25 mouse cellular contexts compared by ENCODE assay signal in genomic region chr2:165009581-165009980, GRCm38 (mm10). TPM values are rescaled to one million over a fixed set of nuclear protein-coding genes. Genes with fewer than 3 reads are reported as not detected.
DNase-seq lines count a peak whose midpoint lies in the region; ATAC-seq lines count a peak whose summit lies in the region.
"Had no signal": no experiment of that assay in that cellular context is flagged by ENCODE, and none has a peak within 500 bp of the region (broad histone marks: within the 10 kb centered on the region; RNA-seq: fewer than 3 reads in every experiment).

No protein-coding gene starts in this region.

- H3K4me1 ChIP-seq in liver, embryonic 16.5 days (ENCODE audit: control insufficient read depth, low read depth, low read length): no peaks in the 10 kb centered on the region; the same call in none of the 2 replicates
- peaks cover 5% of the 10 kb centered on the region; the same call in 1 of the 2 replicates for H3K4me1 ChIP-seq in liver, embryonic 12.5 days
- H3K4me1 ChIP-seq: embryonic facial prominence, embryonic 10.5 days; embryonic facial prominence, embryonic 15.5 days; forebrain, embryonic 12.5 days; limb, embryonic 13.5 days; midbrain, embryonic 10.5 days had no signal

- no peak overlapping the region for H3K27ac ChIP-seq in liver, embryonic 16.5 days (ENCODE audit: low read length)
- no peak overlapping the region for H3K27ac ChIP-seq in liver, embryonic 12.5 days
- H3K27ac ChIP-seq: embryonic facial prominence, embryonic 10.5 days; embryonic facial prominence, embryonic 15.5 days; forebrain, embryonic 12.5 days; kidney, postnatal 0 days; limb, embryonic 13.5 days; liver, embryonic 14.5 days; midbrain, embryonic 10.5 days had no signal

- peaks cover 31% of the 10 kb centered on the region for H3K36me3 ChIP-seq in liver, embryonic 16.5 days (ENCODE audit: control insufficient read depth, insufficient read depth)
- H3K36me3 ChIP-seq in liver, embryonic 12.5 days: peaks cover 88% of the 10 kb centered on the region

- DNase-seq in adrenal gland, adult (ENCODE audit: inconsistent age in 2 of 2, low spot score in 1 of 2): peak; percentile 66 to 90
- DNase-seq in adrenal gland, postnatal 25 days: no peak
- DNase-seq in kidney, adult 8-10 months: peak; percentile 67 to 75
- no peak for DNase-seq in kidney, postnatal 4 days
- no peak for DNase-seq in spleen, postnatal 36 days (ENCODE audit: low spot score in 2 of 2)
- DNase-seq: cerebellum, adult 2 months; cerebellum, postnatal 25 days; gastrocnemius, postnatal 10 days; lung, embryonic 14.5 days; lung, postnatal 14 days; right cerebral cortex, postnatal 25 days; thymus, postnatal 14 days had no signal

- no peak overlapping the region for H3K4me2 ChIP-seq in liver, embryonic 16.5 days (ENCODE audit: low read depth, low read length)
- H3K4me2 ChIP-seq in liver, embryonic 12.5 days: no peak overlapping the region
- H3K4me2 ChIP-seq: embryonic facial prominence, embryonic 15.5 days; forebrain, embryonic 12.5 days; limb, embryonic 13.5 days; lung, embryonic 14.5 days had no signal

- H3K9me3 ChIP-seq in liver, embryonic 16.5 days (replicated peaks; ENCODE audit: control insufficient read depth, low read length): no peaks in the 10 kb centered on the region
- no peaks in the 10 kb centered on the region for H3K9me3 ChIP-seq in liver, embryonic 12.5 days (replicated peaks)
- H3K9me3 ChIP-seq: embryonic facial prominence, embryonic 10.5 days; embryonic facial prominence, embryonic 15.5 days; forebrain, embryonic 12.5 days; G1E; limb, embryonic 13.5 days; midbrain, embryonic 10.5 days had no signal

- H3K4me3 ChIP-seq in liver, embryonic 16.5 days (ENCODE audit: low read depth, low read length): no peak overlapping the region
- H3K4me3 ChIP-seq in liver, embryonic 12.5 days: no peak overlapping the region
- H3K4me3 ChIP-seq: embryonic facial prominence, embryonic 10.5 days; embryonic facial prominence, embryonic 15.5 days; forebrain, embryonic 12.5 days; limb, embryonic 13.5 days; midbrain, embryonic 10.5 days had no signal

- no peaks in the 10 kb centered on the region for H3K27me3 ChIP-seq in liver, embryonic 16.5 days (ENCODE audit: control insufficient read depth, insufficient read depth, low read depth, low read length)
- H3K27me3 ChIP-seq in liver, embryonic 12.5 days (replicated peaks): no peaks in the 10 kb centered on the region
- H3K27me3 ChIP-seq: embryonic facial prominence, embryonic 15.5 days; forebrain, embryonic 12.5 days; limb, embryonic 13.5 days; Patski had no signal

- 70% methylated on average over 2 of the region's 2 CpGs for WGBS in liver, embryonic 16.5 days (ENCODE audit: insufficient replicate concordance)
- WGBS in liver, embryonic 12.5 days (ENCODE audit: insufficient replicate concordance): 73% methylated on average over 2 of the region's 2 CpGs

- peak; percentile 46; the same call in 1 of the 2 replicates for ATAC-seq in liver, embryonic 16.5 days (ENCODE audit: low read depth)
- no peak for ATAC-seq in liver, embryonic 12.5 days
- ATAC-seq: hindbrain, embryonic 16.5 days; midbrain, embryonic 16.5 days; Patski had no signal

- H3K9ac ChIP-seq in liver, embryonic 16.5 days (ENCODE audit: low read depth, low read length): no peak overlapping the region
- H3K9ac ChIP-seq in liver, embryonic 12.5 days: no peak overlapping the region
- H3K9ac ChIP-seq: embryonic facial prominence, embryonic 15.5 days; forebrain, embryonic 12.5 days; limb, embryonic 13.5 days; liver, embryonic 14.5 days; lung, embryonic 14.5 days had no signal

RNA-seq across cellular contexts. Expression of gene Ncoa5, which starts 25.1 kb away (rescaled TPM):
- 34.1 and 46.2 TPM in 2 replicates for total RNA-seq in adrenal gland, postnatal 25 days (2021)
- polyA plus RNA-seq in liver, embryonic 16.5 days (2015; fragmentation: Nextera tagmentation; extraction: Ambion mirVana): 14.2 and 15.3 TPM in 2 replicates
- 33.2 and 34.4 TPM in 2 replicates for polyA plus RNA-seq in liver, embryonic 12.5 days (2016; fragmentation: Nextera tagmentation; extraction: Ambion mirVana)

RNA-seq across cellular contexts. Expression of gene Cd40, which starts 45.8 kb away (rescaled TPM):
- 2.1 and 3.9 TPM in 2 replicates for total RNA-seq in adrenal gland, postnatal 25 days (2021)
- 2.6 and 3.0 TPM in 2 replicates for polyA plus RNA-seq in liver, embryonic 16.5 days (2015; fragmentation: Nextera tagmentation; extraction: Ambion mirVana)
- 3.2 and 3.9 TPM in 2 replicates for polyA plus RNA-seq in liver, embryonic 12.5 days (2016; fragmentation: Nextera tagmentation; extraction: Ambion mirVana)
- polyA plus RNA-seq: G1E had no signal

RNA-seq across cellular contexts. Expression of gene Slc12a5, which starts 49.0 kb away (rescaled TPM):
- 7.2 and 10.6 TPM in 2 replicates for total RNA-seq in adrenal gland, postnatal 25 days (2021)
- polyA plus RNA-seq in liver, embryonic 16.5 days (2015; fragmentation: Nextera tagmentation; extraction: Ambion mirVana): 0.13 TPM in 2 replicates
- 0.50 and 0.63 TPM in 2 replicates for polyA plus RNA-seq in liver, embryonic 12.5 days (2016; fragmentation: Nextera tagmentation; extraction: Ambion mirVana)

Comparison
In these comparisons a context has a peak if more than half of its experiments do, and no peak if none do; other contexts are left out.
1. DNase-seq: peak in adrenal gland, adult (2 of 2) and kidney, adult 8-10 months (2 of 2); none in adrenal gland, postnatal 25 days (single experiment), kidney, postnatal 4 days (0 of 2) and spleen, postnatal 36 days (0 of 2).